Mouse (Mus musculus) neural tube, embryonic 14.5 days (tissue): ENCODE results near the gene Skp2. TPM values are rescaled to one million over a fixed set of nuclear protein-coding genes. Genes with fewer than 3 reads are reported as not detected.
"Not testable (repeated sequence)": the region's sequence is repeated elsewhere in the genome, so short reads cannot be mapped to it uniquely, and the experiment has no call there.

Experiments used
- ATAC-seq: fragments of 200-750 bp; cut with Nextera tagmentation; 2 replicates; pipeline ENCODE4 v1.8.0; 2017; ENCODE audit warnings: low read depth, mild to moderate bottlenecking, moderate TSS enrichment, moderate library complexity
- H3K27ac ChIP-seq: fragments of 300-500 bp; sonication (generic); 2 replicates; pipeline ENCODE4 v1.5.1; 2014; ENCODE audit warnings: low read depth, mild to moderate bottlenecking, control low read depth, low read length, moderate library complexity, mixed read lengths
- H3K27me3 ChIP-seq: fragments of 300-500 bp; sonication (generic); 2 replicates; pipeline ENCODE4 v1.6.1; 2014; ENCODE audit warnings: low read length; ENCODE audit not compliant: control insufficient read depth, insufficient read depth
- H3K36me3 ChIP-seq: fragments of 300-500 bp; sonication (generic); 2 replicates; pipeline ENCODE4 v1.6.1; 2014; ENCODE audit warnings: low read length, mixed read lengths; ENCODE audit not compliant: control insufficient read depth, insufficient read depth
- H3K4me1 ChIP-seq: fragments of 300-500 bp; sonication (generic); 2 replicates; pipeline ENCODE4 v1.6.1; 2014; ENCODE audit warnings: low read length; ENCODE audit not compliant: control insufficient read depth, insufficient read depth
- H3K4me2 ChIP-seq: fragments of 300-500 bp; sonication (generic); 2 replicates; pipeline ENCODE4 v1.6.1; 2014; ENCODE audit warnings: mild to moderate bottlenecking, low read depth, low read length, control low read depth
- H3K4me3 ChIP-seq: fragments of 300-500 bp; sonication (generic); 2 replicates; pipeline ENCODE4 v1.5.1; 2014; ENCODE audit warnings: low read depth, low read length, control low read depth, mixed read lengths
- H3K9ac ChIP-seq: fragments of 300-500 bp; sonication (generic); replicated peaks from 2 replicates; pipeline ENCODE4 v1.6.1; 2014; ENCODE audit warnings: low read depth, mild to moderate bottlenecking, control low read depth, low read length, mixed read lengths
- H3K9me3 ChIP-seq: fragments of 300-500 bp; sonication (generic); 2 replicates; pipeline ENCODE4 v1.6.1; 2016; ENCODE audit warnings: low read length; ENCODE audit not compliant: control insufficient read depth
- WGBS: fragments of 180-500 bp; shearing (Covaris S2); extraction: QIAGEN DNeasy Blood & Tissue Kit; methylation state at CpG from one replicate; pipeline ENCODE4 v1.1.7; 2014; 5-methylcytosine and 5-hydroxymethylcytosine counted together
- polyA plus RNA-seq: library from polyadenylated mRNA; unstranded; fragments of >200 nt; fragmentation: Nextera tagmentation; extraction: Ambion mirVana; gene quantifications from 2 replicates; pipeline ENCODE4 v1.2.1, GENCODE M21; 2014

The Skp2 gene
- 14.2 and 19.8 TPM in 2 replicates for polyA plus RNA-seq

GRCm38 (mm10) chr15:9155325-9155724 lies at the start of gene Skp2:
Gene Skp2, minus strand, starts transcription at chr15:9155425.
- no peaks in the 10 kb centered on the region for H3K27me3 ChIP-seq
- H3K4me2 ChIP-seq, result no peak within 1 kb of the TSS
- no peak within 1 kb of the TSS for H3K27ac ChIP-seq
- H3K36me3 ChIP-seq, result peaks cover 26% of the 10 kb centered on the region
- H3K9me3 ChIP-seq, result no peaks in the 10 kb centered on the region
- ATAC-seq, result no peak
- no peaks in the 10 kb centered on the region for H3K4me1 ChIP-seq
- no peak within 1 kb of the TSS for H3K9ac ChIP-seq
- H3K4me3 ChIP-seq, result no peak within 1 kb of the TSS

DNA sequence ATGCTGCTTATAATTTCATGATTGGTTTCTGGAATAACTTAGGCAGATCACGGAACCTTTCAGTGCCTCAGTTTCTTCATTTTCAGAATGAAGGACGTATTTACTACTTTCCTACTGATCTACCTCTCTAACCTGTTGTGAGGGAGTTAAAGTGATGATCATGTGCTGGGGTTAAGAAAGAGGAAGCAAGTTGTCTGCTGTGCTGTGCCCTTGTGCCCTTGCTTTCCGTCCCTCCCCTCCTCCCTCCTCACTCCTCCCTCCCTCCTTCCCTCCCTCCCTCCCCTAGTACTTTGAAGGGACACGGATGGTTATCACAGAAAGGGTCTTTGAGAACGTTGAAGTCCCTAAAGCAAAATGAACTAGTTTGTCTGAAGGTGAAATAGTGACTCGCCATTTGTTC lies 43.2 kb upstream of the Skp2 start:
- Histone ChIP-seq H3K9ac (no peak overlapping the region), H3K4me3 (no peak overlapping the region), H3K36me3 (peaks cover 11% of the 10 kb centered on the region), H3K4me2 (no peak overlapping the region), H3K27me3 (no peaks in the 10 kb centered on the region), H3K9me3 (no peaks in the 10 kb centered on the region), H3K27ac (no peak overlapping the region), H3K4me1 (no peaks in the 10 kb centered on the region)
- WGBS, result 63% methylated on average over 6 of the region's 6 CpGs
- no peak for ATAC-seq

DNA sequence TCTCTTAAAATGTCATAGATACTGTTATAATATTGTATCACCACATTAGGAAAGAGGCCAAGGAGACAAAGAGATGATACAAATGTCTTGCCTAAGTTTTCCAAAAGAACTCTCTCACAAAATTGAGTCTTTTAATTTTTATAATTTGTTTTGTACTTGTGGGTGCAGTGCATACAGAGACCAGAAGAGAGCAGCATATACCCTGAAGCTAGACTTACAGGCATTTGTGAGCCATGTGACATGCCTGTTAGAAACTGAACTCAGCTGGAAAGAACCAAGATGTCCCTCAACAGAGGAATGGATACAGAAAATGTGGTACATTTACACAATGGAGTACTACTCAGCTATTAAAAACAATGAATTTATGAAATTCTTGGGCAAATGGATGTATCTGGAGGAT lies 37.5 kb upstream of the Skp2 start:
- not testable (repeated sequence) for H3K4me1 ChIP-seq, ATAC-seq, H3K27ac ChIP-seq, H3K4me2 ChIP-seq, H3K4me3 ChIP-seq, H3K9ac ChIP-seq, H3K27me3 ChIP-seq, H3K9me3 ChIP-seq
- H3K36me3 ChIP-seq, result peaks cover 21% of the 10 kb centered on the region

DNA sequence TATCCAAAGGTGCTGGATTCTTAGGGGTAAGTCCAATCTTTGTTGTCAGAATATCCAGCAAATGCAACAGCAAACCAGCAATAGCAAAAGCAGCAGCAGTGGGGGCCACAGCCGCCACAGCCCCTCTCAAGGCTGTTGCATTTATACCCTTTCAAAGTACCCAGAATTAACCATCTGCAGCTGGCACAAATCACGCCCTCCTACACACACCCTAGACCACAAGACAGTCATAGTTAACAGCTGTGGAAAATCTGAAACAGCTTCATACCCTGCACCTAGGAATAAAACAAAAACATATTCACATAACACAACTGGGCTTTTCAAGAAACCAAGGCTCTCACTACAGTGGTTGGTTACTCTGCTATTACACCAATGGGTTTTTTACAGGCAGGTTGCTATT lies 34.6 kb upstream of the Skp2 start:
- Histone ChIP-seq H3K4me3 (no peak overlapping the region), H3K9me3 (no peaks in the 10 kb centered on the region), H3K4me1 (no peaks in the 10 kb centered on the region), H3K36me3 (peaks cover 25% of the 10 kb centered on the region), H3K27ac (no peak overlapping the region), H3K27me3 (no peaks in the 10 kb centered on the region), H3K9ac (no peak overlapping the region), H3K4me2 (no peak overlapping the region)
- ATAC-seq, result no peak
- 96% methylated on average over 2 of the region's 2 CpGs for WGBS

- no peak overlapping the region for H3K4me2 ChIP-seq
Observed at GRCm38 (mm10) chr15:9183995-9184394, 28.8 kb upstream of the Skp2 start.

DNA sequence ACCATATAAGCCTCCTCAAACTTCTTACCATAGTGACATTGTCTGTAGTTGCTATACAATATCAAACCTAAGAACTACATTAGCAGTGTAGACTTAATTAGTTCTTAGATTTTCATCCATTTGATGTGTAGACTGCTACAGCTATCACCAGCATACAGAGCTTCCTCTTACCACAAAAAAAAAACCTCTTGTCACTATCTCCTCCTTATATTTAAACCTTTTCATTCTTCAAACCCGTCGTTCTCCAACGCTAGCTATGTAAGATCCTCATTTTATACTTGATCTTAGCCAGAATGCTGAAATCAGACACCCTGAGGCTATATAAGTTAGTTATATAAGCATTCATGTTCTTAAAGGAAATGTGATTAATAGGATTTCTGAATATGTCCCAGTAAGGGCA lies 21.8 kb upstream of the Skp2 start:
- no peak overlapping the region for H3K9ac ChIP-seq
- no peaks in the 10 kb centered on the region for H3K27me3 ChIP-seq
- H3K4me1 ChIP-seq, result no peaks in the 10 kb centered on the region
- WGBS, result 98% methylated on average over 3 of the region's 3 CpGs
- ATAC-seq, result no peak
- no peaks in the 10 kb centered on the region for H3K9me3 ChIP-seq
- H3K4me2 ChIP-seq, result no peak overlapping the region
- H3K27ac ChIP-seq, result no peak overlapping the region
- no peak overlapping the region for H3K4me3 ChIP-seq
- H3K36me3 ChIP-seq, result peaks cover 14% of the 10 kb centered on the region

More at GRCm38 (mm10) chr15:9183995-9184394, 28.8 kb upstream of the Skp2 start:
- no peak overlapping the region for H3K4me3 ChIP-seq
- ATAC-seq, result no peak
- no peak overlapping the region for H3K27ac ChIP-seq
- H3K36me3 ChIP-seq, result peaks cover 24% of the 10 kb centered on the region
- no peaks in the 10 kb centered on the region for H3K27me3 ChIP-seq
- 96% methylated on average over 5 of the region's 5 CpGs for WGBS
- H3K9ac ChIP-seq, result no peak overlapping the region
- no peaks in the 10 kb centered on the region for H3K4me1 ChIP-seq
- no peaks in the 10 kb centered on the region for H3K9me3 ChIP-seq

DNA sequence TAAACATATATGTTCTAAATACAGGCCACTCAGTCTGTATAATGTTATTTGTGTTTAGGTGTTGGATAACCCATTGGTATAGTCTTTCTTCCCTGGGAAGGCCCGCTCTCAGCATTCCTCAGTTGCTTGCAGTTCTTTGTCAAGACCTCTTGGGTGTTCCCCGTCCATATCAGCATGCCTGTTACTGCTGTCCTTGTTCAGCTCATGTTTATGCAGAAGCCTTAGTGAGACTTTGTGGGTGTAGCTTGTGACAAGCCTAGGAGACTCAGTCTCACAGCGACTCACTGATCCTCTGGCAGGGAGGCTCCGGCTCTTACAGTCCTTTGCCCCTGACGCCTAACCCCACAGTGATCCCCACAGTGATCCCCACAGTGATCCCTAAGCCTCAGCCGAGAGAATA lies 8.9 kb upstream of the Skp2 start:
- no peaks in the 10 kb centered on the region for H3K27me3 ChIP-seq
- peaks cover 14% of the 10 kb centered on the region; the same call in 1 of the 2 replicates for H3K36me3 ChIP-seq
- 62% methylated on average over 6 of the region's 6 CpGs for WGBS

DNA sequence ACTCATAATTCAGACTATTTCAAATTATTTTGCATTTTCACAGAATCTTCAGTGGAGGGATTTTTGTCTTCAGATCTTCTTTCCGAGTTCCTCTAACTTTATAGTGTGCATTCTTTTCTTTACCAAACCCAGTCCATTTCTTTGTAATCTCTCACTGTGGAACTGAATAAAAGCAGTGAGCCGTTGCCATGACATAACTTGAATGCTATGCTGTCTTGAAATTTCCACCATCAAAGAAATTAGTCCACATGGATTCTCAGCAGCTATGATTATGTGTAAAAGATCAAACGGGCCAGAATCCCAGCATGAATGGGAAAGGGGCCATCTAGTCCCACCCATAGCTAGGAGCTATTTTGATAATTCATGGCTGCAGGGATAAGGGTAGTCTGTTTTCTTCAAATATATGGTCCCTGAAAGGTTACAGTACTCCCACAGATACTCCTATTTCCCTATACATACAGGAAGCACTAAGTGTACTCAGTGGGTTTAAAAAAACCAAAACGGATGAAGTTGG lies 7.4 kb upstream of the Skp2 start:
- no peak overlapping the region for H3K4me3 ChIP-seq
- H3K27me3 ChIP-seq, result no peaks in the 10 kb centered on the region
- no peak overlapping the region for H3K4me2 ChIP-seq
- WGBS, result 73% methylated on average over 4 of the region's 4 CpGs
- H3K27ac ChIP-seq, result no peak overlapping the region
- H3K4me1 ChIP-seq, result no peaks in the 10 kb centered on the region
- peaks cover 9% of the 10 kb centered on the region for H3K36me3 ChIP-seq
- no peak for ATAC-seq
- H3K9me3 ChIP-seq, result no peaks in the 10 kb centered on the region
- H3K9ac ChIP-seq, result no peak overlapping the region

More for the DNA sequence above, 8.9 kb upstream of the Skp2 start:
- no peak for ATAC-seq
- Histone ChIP-seq H3K27ac (no peak overlapping the region), H3K9me3 (no peaks in the 10 kb centered on the region), H3K4me3 (no peak overlapping the region), H3K9ac (no peak overlapping the region), H3K4me1 (no peaks in the 10 kb centered on the region), H3K4me2 (no peak overlapping the region)

GRCm38 (mm10) chr15:9140684-9141171 lies 14.5 kb downstream of the Skp2 start:
- H3K4me1 ChIP-seq, result peaks cover 11% of the 10 kb centered on the region
- H3K27me3 ChIP-seq, result no peaks in the 10 kb centered on the region
- peak overlapping the region; percentile 83 for H3K9ac ChIP-seq
- under 1% methylated on average over 34 of the region's 37 CpGs for WGBS
- peak; percentile 91 for ATAC-seq
- H3K27ac ChIP-seq, result peak overlapping the region; percentile 84
- peak overlapping the region; percentile 86 for H3K4me2 ChIP-seq
- no peaks in the 10 kb centered on the region for H3K9me3 ChIP-seq
- 0 out of 2 replicates have a peak, but pooled peaks cover 5% of the 10 kb centered on the region for H3K36me3 ChIP-seq
- peak overlapping the region; percentile 92 for H3K4me3 ChIP-seq
